Mouse (Mus musculus): ENCODE measurements around the gene Gm9837.

- TF ChIP-seq JUND (conservative IDR thresholded peaks at IDR 0.05; ENCODE audit: low read depth, low read length), result no peak
- TF ChIP-seq CHD2 (IDR thresholded peaks at IDR 0.05; ENCODE audit: low read length), result no peak
- no peak for TF ChIP-seq UBTF (IDR thresholded peaks at IDR 0.05; ENCODE audit: low read depth, low read length)
- no peak for TF ChIP-seq CTCF (conservative IDR thresholded peaks at IDR 0.05 in 1 of 2, IDR thresholded peaks at IDR 0.05 in 1 of 2; ENCODE audit: low read depth in 2 of 2, low read length in 2 of 2)
- no peak for TF ChIP-seq ELF1 (IDR thresholded peaks at IDR 0.05; ENCODE audit: low read depth, low read length)
- TF ChIP-seq BHLHE40 (IDR thresholded peaks at IDR 0.05; ENCODE audit: low read depth, low read length), result no peak
- TF ChIP-seq E2F4 (IDR thresholded peaks at IDR 0.05; ENCODE audit: insufficient replicate concordance, low read depth, low read length), result no peak
- no peak for TF ChIP-seq ZC3H11A (IDR thresholded peaks at IDR 0.05; ENCODE audit: low read depth, low read length)
- no peak for TF ChIP-seq GABPA (IDR thresholded peaks at IDR 0.05; ENCODE audit: insufficient replicate concordance, low read depth, low read length)
- no peak for TF ChIP-seq HCFC1 (IDR thresholded peaks at IDR 0.05; ENCODE audit: low read depth, low read length)
Measured at GRCm38 (mm10) chr11:53504376-53504775, 34.1 kb upstream of the Gm9837 start.

Measured in CH12.LX (cell line).